Mouse (Mus musculus) spleen, adult 18-20 months (tissue): ENCODE data around the gene Pigl.

Experiments
- DNase-seq, 2 experiments: peaks; one replicate each; pipeline ENCODE4 v3.0.0; 2022; ENCODE audit warnings: mixed read lengths in 2 of 2

The Pigl gene

DNA sequence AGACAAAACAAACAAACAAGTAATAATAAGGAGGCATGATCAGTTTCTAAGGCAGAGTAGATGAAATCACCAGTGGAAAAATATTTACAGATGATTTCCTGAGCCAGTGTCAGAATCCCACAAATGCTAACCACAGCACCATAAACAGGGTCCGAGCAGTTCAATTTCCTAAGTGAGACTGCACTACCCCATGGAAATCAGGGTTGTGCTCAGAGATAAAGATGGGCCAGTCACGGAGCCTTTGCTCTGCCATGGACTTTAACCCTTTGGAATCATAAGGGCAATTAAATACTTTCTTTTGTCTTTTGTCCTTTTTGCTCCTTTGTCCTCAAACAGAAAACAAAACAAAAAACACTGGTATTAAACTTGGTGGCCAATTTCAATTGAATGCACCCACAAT lies 64.0 kb downstream of the Pigl start:
- no peak for DNase-seq

DNA sequence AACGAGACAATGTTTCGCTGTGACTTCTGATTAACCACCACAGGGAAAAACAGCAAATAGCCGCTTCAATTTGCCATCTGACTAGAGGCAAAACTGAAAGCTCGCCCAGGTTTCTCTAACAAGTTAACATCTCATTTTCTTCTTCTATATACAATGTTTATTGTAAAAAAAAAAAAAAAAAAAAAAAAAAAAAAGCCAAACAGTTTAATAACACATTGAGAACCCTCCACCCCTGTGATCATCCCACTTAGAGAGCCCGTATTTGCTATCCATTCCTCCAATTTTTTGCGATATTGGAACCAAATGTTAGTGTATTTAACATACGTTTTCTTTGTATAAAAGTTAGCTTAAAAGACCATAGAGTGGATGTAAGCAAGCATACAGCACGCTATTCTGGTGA lies 78.8 kb downstream of the Pigl start:
- no peak for DNase-seq

DNA sequence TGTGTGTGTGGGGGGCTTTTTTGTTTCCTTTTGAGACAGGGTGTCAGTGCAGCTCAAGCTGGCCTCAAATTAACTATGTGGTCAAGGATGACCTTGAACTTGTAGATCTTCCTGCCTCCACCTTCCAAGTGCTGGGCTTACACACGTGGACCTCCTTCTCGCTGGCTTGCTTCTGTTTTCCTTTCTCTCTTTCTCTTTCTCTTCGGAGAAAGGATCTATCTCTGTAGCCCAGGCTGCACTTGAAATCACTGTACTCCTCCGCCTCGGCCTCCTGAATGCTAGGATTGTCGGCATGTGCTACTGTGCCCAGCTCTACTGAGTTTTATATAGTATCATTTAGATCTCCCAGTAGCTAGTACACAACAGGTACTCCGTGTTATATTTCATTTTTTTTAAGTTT lies 79.3 kb downstream of the Pigl start:
- DNase-seq, result no peak

DNA sequence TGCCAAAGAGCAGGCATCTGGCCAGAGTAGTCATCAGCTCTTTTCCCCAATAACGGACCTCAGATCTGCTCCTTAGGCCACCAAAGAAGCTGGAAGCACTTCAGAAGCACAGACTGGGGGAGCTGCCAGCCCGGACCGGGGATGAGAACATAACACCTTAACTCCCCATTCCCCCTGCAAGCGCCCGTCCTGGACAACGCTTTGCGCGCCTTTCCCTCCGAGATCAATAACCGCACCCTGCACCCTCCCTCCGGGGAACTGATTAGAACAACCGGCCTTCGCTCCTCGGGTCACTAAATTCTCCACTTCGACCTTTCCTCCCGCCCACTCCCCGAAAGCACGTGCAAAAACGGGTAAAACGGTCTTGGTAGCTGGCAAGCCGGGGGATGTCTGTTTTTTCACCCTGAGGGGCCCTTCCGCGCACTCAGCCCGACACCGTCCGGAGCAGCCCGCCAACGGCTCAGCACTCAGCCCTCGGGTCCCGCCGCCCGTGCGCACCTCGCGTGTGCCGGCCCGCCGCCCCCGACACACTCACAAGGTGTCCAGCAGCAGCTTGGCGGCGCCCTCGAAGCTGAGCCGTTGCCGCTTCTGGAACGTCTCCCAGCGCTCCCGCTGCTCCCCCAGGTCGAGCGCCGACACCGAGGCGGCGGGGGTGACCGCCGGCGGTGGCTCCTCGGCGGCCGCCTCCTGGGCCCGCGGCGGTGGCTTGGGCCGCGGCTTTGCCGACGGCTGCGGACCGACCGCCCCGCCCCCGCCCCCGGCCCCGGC lies 80.2 kb downstream of the Pigl start:
- DNase-seq, result peak; percentile 20 to 51

DNA sequence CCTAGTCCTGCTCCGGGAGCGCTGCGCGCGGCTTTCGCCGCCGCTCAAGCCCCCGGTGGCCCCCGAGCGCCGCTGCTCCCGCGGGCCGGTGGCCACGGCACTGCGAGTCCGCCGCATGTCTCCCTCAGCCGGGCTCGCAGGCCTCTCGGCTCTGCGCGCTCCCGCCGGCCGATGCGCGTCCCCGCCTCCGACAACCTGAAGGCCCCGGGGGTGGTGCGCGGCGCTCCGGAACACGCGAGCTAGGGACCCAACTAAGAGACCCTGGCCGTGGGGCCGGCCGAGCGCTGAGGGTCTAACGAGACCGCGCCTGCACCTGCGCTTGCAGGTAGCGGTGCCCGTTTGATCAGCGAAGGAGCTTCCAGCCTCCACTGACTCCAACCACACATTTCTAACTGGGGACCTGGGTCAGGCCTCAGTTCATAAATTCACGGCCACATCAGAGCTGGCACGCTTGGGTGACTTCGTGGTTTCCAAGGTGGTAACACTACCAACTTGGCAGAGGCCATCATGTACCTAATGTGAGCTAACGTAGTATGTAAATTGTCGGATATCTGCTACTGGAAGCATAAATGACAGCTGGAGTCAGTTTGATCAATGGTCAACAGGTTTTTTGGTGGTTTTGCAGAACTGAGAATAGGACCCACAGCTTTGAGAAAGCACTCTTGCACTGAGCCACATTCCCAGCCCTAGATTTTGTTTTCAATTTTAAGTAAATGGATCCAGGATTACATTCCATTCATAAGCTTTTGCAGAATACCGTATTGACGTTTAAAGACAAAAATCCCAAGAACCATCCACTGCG lies 81.0 kb downstream of the Pigl start, which contains the start of gene Cenpv:
Gene Cenpv (minus strand): TSS at position 173 of the 802 bp plus-strand sequence.
- peak; percentile 35 to 73 for DNase-seq

DNA sequence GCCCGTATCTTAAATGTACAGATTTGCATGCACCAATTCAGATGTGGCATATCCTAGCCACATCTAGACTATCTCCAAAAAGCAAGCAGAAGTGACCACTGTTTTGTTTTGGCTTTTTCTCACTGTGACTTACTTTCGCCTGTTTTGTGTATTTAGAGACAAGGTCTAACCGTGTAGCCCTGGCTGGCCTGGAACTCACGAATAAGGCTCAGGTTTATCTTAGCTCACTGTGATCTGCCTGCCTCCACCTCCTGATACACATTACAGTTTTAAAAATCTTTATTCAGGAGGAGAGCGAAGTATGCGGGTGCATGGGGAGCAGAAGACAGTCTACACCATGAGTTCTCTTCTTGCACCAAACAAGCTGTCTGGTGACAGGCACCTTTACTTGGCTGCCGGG lies 81.9 kb downstream of the Pigl start:
- no peak for DNase-seq

DNA sequence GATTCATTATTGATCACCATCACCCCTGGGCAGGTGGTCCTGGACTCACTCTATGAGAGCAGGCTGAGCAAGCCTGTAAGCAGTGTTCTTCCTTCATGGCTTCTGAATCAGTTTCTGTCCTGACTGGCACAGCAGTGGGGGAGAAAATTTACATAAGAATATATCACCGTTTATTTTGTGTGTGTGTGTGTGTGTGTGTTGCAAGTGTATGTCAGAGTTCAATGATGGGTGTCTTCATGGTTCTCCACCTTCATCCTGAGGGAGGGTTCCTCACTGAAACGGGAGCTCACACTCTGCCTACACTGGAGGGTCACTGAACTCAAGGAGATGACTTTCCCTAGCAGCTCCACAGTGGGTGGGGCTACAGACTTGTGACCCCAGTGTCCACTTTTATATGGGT lies 82.7 kb downstream of the Pigl start:
- DNase-seq, result no peak

DNA sequence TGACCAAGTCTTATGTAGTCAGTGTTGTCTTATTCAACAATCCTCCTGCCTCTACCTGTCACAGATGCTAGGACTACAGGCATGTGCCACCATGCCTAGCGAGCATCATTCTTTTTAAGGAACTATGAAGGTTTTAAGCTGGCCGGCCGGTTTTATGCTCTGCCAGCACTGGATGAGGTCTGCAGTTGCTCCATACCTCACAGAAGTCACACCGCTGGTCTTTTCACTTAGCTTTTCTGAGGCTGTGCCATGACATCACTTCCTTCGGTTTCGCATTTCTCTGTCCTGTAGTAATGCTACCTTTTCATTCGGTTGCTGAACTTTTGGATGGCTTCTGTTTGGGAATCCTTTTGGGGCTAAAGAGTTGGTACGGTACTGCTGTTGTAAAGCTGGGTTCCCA lies 83.3 kb downstream of the Pigl start:
- DNase-seq, result no peak

DNA sequence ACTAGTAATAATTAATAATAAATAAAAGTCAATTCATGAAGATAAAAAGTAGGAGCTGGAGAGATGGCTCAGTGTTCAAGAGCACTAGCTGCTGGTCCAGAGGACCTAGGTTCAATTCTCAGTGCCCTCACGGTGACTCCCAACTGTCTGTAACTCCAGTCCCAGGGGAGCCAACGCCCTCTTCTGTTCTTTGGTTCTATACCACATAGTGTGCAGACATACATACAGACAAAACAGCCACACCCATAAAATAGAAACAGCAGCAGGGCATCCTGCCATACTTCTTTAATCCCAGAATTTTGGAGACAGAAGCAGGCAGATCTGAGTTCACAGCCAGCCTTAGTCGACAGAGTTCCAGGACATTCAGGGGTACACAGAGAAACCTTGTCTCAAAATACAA lies 85.7 kb downstream of the Pigl start:
- DNase-seq, result no peak

DNA sequence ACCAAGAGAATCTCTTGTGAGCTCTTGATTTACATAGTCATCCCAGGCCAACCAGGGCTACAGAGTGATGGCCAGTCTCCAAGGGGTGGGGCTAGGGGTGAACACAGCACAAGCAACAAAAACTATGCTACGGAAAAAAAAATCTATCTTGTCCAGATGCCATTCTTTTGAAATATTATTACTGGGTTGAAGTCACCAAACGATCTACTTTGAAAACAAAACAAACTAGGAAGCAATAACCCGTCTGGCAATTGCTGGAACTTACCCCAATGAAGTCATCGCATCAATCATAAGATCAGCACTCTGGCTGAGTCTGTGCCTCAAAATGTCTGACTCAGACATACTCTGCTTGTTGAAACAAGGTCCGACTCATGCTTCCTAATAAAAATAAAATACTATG lies 91.5 kb downstream of the Pigl start:
- peak in 1 of 2 experiments; percentile 19 for DNase-seq

DNA sequence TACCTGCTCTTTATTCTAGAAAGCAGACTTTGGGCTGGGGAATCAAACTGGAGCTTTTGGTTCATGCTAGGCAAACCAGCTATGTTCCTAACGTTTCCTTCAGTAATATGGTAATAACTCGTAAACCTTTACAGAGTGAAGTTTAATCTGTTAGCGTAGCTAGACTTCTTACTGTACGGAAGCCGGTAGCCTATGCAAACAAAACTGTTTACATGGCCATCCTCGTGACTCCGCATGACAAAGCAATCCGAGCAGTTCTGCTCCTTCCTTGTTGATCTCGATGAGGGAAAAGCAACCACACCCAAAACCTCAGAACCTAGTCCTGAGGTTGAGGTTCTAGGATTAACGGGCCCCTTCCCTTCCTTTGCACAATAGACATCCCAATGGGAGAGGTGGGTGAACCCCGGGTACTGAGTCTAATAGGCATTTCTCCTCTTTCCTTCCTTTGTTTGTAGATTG lies 92.0 kb downstream of the Pigl start:
- DNase-seq, result peak in 1 of 2 experiments; percentile 18

DNA sequence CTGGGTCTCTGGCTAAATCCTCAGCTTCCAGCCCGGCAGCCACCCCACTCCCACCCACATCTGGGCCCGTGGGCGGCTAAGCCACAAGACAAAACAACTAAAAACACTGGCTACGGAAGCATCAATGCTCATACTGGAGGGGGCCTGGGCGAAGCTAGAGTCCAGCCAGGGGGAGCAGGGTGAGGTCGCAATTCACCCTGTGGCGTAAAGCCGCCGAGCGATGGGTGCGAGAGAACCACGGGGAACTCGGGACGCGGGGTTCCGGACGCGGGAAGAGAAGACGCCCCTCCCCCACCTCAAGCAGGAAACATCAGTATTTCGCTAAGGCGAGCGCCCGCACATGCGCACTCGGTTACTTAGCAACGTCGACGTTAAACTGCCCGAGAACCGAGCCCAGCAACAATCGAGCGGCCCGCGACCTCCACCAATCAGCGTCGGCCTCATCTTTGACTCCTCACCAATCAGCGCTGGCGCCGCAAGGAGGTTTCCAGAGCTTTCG lies 92.5 kb downstream of the Pigl start, which contains the start of gene Ubb:
Gene Ubb (plus strand): TSS at position 445 of the 499 bp plus-strand sequence.
- DNase-seq, result peak; percentile 98

DNA sequence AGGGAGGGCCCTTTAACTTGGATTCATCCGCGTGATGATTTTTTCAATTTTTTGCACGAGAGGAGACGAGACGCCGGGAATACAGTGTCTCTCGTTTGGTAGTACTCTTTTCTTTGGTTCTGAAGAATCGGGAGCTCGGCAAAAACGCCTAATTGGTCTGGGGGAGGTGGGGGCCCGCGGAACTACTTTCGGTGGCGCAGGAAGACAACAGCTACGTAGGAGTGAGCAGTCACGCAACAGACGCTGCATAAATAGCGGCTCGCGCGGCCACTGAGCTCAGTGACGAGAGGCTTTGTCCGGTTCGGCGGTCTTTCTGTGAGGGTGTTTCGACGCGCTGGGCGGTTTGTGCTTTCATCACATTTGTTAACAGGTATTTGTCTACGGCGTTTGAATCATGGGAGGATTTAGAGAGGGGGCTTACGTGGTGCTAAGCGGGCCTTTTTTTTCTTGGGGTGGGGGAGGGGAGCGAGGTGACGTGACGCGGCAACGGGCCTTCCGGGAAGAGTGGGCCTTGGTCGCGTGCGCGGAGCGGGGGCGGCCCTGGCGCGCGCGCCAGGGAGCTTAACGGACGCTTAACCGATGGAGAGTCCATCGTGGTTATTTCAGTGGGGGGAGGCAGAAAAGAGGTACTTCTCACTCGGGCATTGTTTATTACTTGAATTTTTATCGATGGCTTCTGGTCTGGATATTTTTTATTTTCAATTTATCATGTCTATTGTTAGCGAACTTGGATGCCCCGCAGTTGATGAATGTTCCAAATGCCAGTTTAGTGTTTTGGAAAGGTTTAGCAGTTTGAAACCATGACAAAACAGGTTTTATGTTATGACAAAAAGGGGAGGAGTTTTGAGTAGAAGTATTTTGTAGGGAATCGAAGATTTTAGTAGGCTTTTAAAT lies 93.2 kb downstream of the Pigl start:
- DNase-seq, result peak; percentile 80 to 89

DNA sequence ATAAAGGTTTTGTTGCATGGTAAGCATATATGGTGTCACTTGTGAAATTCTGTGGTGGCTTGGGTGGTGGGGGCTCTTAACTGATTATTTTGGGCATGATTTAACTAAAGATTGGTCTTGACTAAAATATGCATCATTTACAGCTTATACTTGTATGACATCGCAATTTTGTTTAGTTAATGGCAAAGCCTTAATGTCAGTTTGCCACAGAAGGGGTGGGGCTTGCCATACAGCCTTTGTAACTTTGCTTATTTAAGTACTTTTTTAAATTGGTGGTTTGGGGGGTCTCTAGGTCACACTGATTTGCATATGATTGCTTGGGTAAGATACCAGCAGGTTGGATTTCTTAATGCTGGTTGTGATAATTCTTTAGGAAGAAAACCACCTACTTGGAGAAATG lies 94.9 kb downstream of the Pigl start:
- DNase-seq, result no peak

DNA sequence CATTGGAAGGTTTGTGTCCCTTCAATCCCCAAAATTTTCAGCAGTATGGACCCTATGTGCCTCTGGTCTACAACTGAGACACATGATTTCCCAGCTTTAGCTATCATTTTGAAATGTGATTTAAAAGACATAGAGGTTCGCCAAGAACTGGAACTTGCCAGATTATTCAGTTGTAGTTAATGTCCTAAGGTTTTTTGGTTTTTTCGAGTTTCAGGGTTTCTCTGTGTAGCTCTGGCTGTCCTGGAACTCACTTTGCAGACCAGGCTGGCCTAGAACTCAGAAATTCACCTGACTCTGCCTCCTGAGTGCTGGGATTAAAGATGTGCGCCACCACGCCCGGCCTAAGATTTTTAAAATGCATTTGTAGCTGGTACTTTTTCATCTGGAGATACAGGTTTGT lies 95.4 kb downstream of the Pigl start:
- DNase-seq, result no peak

DNA sequence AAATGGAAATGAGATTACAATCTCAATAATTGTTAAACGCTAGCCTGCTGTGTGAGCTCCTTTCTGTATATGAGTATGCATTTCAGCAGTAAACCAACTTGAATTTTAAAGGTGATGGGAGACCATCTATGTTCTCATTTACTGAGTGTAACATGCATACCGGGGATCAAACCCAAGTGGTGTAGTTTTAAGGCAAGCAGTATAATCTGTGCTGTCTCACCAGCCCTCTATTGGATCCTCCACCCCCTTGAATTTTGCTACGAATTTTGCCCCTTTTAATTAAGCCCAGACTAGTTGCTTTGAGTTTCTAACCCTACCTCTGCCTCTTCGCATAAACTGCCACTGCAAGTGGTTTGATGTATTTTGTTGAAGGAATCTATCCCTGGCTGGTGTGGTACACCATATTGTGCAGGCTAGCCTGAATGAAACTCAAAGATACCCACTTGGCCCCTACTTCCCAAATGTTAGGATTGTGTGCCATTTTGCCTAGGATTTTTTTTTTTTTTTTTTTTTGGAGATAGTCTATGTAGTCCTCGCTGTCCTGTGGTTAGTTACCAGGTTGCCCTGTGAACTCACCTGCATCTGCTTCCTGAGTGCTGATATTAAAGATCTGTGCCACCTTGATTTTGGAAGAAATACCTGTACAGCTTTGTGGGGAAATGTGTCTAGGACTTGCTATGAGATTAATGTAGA lies 96.0 kb downstream of the Pigl start:
- no peak for DNase-seq

DNA sequence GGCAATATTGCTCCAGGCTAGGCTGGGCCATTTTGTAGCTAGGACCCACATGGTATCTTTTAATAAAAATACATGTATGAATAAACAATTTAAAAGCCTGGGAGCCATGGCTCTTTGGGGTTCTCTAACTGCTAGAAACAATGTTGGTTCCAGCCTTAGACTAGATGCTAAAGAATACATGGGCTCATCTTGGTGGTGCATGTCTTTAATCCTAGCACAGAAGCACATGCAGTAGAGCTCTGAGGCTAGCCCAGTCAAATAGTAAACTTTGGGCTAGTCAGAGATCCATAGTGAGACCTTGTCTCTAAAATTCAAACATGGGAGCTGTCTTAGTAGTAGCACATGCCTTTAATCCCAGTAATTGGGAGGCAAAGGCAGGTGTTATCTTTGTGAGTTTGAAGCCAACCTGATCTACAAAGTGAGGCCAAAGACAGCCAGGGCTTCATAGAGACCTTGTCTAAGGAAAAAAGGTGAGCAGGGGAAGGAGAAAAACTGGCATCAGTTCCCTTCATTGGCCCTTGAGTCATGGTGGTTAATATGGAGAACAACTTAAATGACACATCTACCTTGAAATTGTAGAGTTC lies 96.8 kb downstream of the Pigl start:
- DNase-seq, result no peak

DNA sequence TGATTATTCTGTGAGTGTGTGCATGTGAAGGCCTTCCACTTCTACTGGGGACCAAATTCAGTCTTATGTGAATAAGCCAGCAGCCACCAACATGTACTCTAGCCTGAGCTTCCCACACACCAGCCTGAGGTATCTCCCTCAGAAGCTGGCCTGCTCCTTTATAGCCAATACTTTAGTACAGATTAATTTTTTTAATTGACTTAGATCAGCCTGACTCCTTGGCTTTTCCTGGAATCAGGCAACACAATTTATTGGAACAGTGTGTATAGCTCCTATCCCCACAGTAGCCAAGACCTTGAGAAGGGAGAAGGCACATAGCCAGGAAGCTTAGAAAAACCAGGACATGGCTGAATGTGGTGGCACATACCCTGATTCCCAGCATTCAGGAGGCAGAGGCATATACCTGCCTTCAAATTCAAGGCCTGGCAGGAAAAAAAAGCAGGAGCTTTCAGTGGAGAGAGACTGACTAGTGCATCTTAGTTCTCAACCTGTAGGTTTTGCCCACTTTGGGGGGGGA lies 97.7 kb downstream of the Pigl start:
- DNase-seq, result no peak

DNA sequence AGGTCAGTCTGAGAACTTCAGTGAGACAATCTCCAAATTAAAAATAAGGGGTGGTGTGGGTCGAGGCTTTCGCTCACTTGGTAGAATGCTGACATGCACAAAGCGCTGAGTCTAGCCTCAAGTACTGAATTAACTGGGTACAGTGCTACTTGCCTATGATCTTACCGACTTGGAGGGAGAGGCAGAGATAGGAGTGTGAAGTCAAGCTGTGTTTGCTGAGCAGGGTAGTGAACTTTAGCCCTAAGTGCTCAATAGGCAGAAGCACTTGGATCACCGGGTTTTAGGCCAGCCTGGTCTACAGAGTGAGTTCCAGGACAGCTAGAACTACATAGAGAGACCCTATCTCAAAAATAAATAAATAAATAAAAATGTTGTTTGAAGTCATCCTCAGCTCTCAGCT lies 98.9 kb downstream of the Pigl start:
- DNase-seq, result no peak

DNA sequence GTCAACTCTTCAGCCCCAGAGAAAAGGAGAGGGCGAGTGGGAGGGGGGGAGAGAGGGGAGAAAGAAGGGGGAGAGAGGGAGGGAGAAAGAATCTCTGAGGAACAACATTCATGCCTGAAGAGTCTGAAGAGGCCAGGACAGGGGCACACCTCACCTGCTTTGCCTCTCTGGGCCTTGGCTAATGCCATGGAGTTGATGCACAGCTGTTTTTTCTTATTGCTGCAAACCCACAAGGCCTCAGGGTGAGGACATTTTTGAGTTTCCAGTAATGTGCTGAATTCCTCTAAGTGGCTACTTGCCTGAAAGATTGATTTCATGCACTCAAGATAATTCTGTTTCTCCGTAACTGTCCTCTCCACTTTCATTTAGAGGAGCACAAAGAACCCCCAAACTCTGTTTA lies 99.9 kb downstream of the Pigl start:
- no peak for DNase-seq

DNA sequence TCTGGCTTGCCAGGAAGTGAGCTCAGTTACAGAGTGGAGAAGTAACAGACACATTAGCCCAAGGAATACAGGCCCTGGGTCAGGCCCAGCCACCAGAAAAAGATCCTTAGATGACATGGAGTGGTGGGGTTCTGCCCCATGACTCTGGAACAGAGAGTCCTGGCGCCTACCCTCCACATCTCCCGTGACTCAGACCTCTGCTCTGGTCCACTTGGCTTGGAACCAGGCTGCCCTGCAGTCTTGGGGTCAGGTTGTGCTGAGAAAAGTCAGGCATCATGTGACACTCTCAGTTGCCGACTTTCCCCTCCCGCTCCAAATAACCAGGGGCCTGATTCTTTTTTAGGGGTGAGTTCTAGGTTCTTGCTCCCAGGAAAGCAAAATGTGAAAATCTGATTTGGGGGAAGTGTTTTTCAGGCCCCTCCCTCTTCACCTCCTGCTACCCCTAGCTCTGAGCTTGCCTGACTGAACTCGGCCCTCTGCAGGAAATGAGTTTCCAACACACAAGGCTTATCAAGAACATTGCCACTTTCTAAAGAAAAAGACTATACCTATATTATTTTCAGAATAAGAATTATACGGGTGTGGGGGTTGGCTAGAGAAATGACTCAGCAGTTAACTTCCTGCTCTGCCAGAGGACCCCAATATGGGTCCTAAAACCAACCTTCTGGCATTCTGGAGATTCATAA lies 100.8 kb downstream of the Pigl start:
- no peak for DNase-seq
